Mouse (Mus musculus): ENCODE data around the gene Col23a1.
A peak's percentile ranks its signal among the peaks of the same experiment; 100 is the strongest.

Col23a1 gene

GRCm38 (mm10) chr11:51538919-51539758 lies 249.4 kb downstream of the Col23a1 start:
- DNase-seq (ENCODE audit: low read depth, low spot score) = peak; percentile 37

- peak; percentile 98 for DNase-seq (ENCODE audit: low read depth, low spot score)
Measured at GRCm38 (mm10) chr11:51539759-51540282, 250.1 kb downstream of the Col23a1 start.

GRCm38 (mm10) chr11:51542424-51542823 lies 252.7 kb downstream of the Col23a1 start:
- no peak for DNase-seq (ENCODE audit: low read depth, low spot score)

- DNase-seq (ENCODE audit: low read depth, low spot score) = no peak
Measured at GRCm38 (mm10) chr11:51543487-51544050, 253.8 kb downstream of the Col23a1 start.

GRCm38 (mm10) chr11:51544413-51544812 lies 254.7 kb downstream of the Col23a1 start:
- no peak for DNase-seq (ENCODE audit: low read depth, low spot score)

- DNase-seq (ENCODE audit: low read depth, low spot score) = no peak
Measured at GRCm38 (mm10) chr11:51545811-51546210, 256.1 kb downstream of the Col23a1 start.

- peak; percentile 18 for DNase-seq (ENCODE audit: low read depth, low spot score)
Measured at GRCm38 (mm10) chr11:51551253-51551652, 261.5 kb downstream of the Col23a1 start.

GRCm38 (mm10) chr11:51552091-51552490 lies 262.4 kb downstream of the Col23a1 start:
- no peak for DNase-seq (ENCODE audit: low read depth, low spot score)

GRCm38 (mm10) chr11:51554590-51554989 lies 264.9 kb downstream of the Col23a1 start:
- peak; percentile 20 for DNase-seq (ENCODE audit: low read depth, low spot score)

- no peak for DNase-seq (ENCODE audit: low read depth, low spot score)
Measured at GRCm38 (mm10) chr11:51555066-51555465, 265.3 kb downstream of the Col23a1 start.

- DNase-seq (ENCODE audit: low read depth, low spot score) = no peak
Measured at GRCm38 (mm10) chr11:51563276-51563675, 273.6 kb downstream of the Col23a1 start.

GRCm38 (mm10) chr11:51565062-51565461 lies 275.3 kb downstream of the Col23a1 start:
- DNase-seq (ENCODE audit: low read depth, low spot score) = no peak

- DNase-seq (ENCODE audit: low read depth, low spot score) = no peak
Measured at GRCm38 (mm10) chr11:51565951-51566350, 276.2 kb downstream of the Col23a1 start.

GRCm38 (mm10) chr11:51568801-51569200 lies 279.1 kb downstream of the Col23a1 start:
- no peak for DNase-seq (ENCODE audit: low read depth, low spot score)

- no peak for DNase-seq (ENCODE audit: low read depth, low spot score)
Measured at GRCm38 (mm10) chr11:51576454-51576853, 286.7 kb downstream of the Col23a1 start.

GRCm38 (mm10) chr11:51577587-51577986 lies 287.9 kb downstream of the Col23a1 start:
- DNase-seq (ENCODE audit: low read depth, low spot score) = no peak

- DNase-seq (ENCODE audit: low read depth, low spot score) = no peak
Measured at GRCm38 (mm10) chr11:51579024-51579423, 289.3 kb downstream of the Col23a1 start.

GRCm38 (mm10) chr11:51582713-51583112 lies 293.0 kb downstream of the Col23a1 start:
- peak; percentile 64 for DNase-seq (ENCODE audit: low read depth, low spot score)

- no peak for DNase-seq (ENCODE audit: low read depth, low spot score)
Measured at GRCm38 (mm10) chr11:51584057-51584430, 294.3 kb downstream of the Col23a1 start.

GRCm38 (mm10) chr11:51584431-51585248 lies 294.9 kb downstream of the Col23a1 start, which contains the start of gene Phykpl:
TSS of gene Phykpl (plus strand) at chr11:51584757.
- DNase-seq (ENCODE audit: low read depth, low spot score) = peak; percentile 98

GRCm38 (mm10) chr11:51585608-51586252 lies 296.0 kb downstream of the Col23a1 start:
- DNase-seq (ENCODE audit: low read depth, low spot score) = no peak

All from brain, adult 2 months (tissue).